Mouse (Mus musculus) testis, adult 2 months (tissue): ENCODE data around the gene Olfr809. TPM values are rescaled to one million over a fixed set of nuclear protein-coding genes. Genes with fewer than 3 reads are reported as not detected.

ENCODE experiments used
- H3K27ac ChIP-seq: fragments of 200-500 bp; 2 replicates; pipeline ENCODE4 v1.5.1; 2012; ENCODE audit warnings: low read depth, low read length; ENCODE audit not compliant: control insufficient read depth, insufficient read depth
- H3K27me3 ChIP-seq: fragments of 200-500 bp; 2 replicates; pipeline ENCODE4 v1.6.1; 2012; ENCODE audit warnings: mild to moderate bottlenecking, low read length, moderate library complexity; ENCODE audit not compliant: control insufficient read depth, insufficient read depth
- H3K36me3 ChIP-seq: fragments of 200-500 bp; 2 replicates; pipeline ENCODE4 v1.6.1; 2012; ENCODE audit warnings: mild to moderate bottlenecking, low read length; ENCODE audit not compliant: control insufficient read depth, insufficient read depth
- H3K4me1 ChIP-seq: fragments of 200-500 bp; 2 replicates; pipeline ENCODE4 v1.6.1; 2012; ENCODE audit warnings: low read length; ENCODE audit not compliant: control insufficient read depth, insufficient read depth
- H3K4me3 ChIP-seq: fragments of 200-500 bp; 2 replicates; pipeline ENCODE4 v1.5.1; 2012; ENCODE audit warnings: low read depth, mild to moderate bottlenecking, low read length, moderate library complexity, mixed read lengths; ENCODE audit not compliant: control insufficient read depth
- CTCF ChIP-seq: fragments of 200-500 bp; IDR thresholded peaks from 2 replicates; pipeline ENCODE4 v1.5.1; 2012; ENCODE audit warnings: low read depth, mild to moderate bottlenecking, inconsistent platforms, low read length, moderate library complexity; ENCODE audit not compliant: control insufficient read depth, insufficient read depth, insufficient replicate concordance
- POLR2A ChIP-seq: fragments of 200-500 bp; IDR thresholded peaks from 2 replicates; pipeline ENCODE4 v1.6.1; 2012; ENCODE audit warnings: low read depth, mild to moderate bottlenecking, inconsistent platforms, low read length, moderate library complexity; ENCODE audit not compliant: control insufficient read depth
- polyA plus RNA-seq: library from polyadenylated mRNA; depleted of rRNA; stranded (reverse); fragments of >200 nt; gene quantifications from 2 replicates; pipeline ENCODE4 v1.2.3, GENCODE M21; 2012; rRNA removed

The Olfr809 gene
- polyA plus RNA-seq: not detected in 2 replicates

- Histone ChIP-seq H3K4me3 (no peak within 1 kb of the TSS), H3K27ac (no peak within 1 kb of the TSS), H3K36me3 (no peaks in the 10 kb centered on the region), H3K27me3 (no peaks in the 10 kb centered on the region), H3K4me1 (no peaks in the 10 kb centered on the region)
- TF ChIP-seq POLR2A (no peak), CTCF (no peak)
Measured at GRCm38 (mm10) chr10:129774338-129774737, at the start of gene Olfr809. TSS of gene Olfr809 (plus strand) at chr10:129774638.

GRCm38 (mm10) chr10:129729275-129729674 lies 45.2 kb upstream of the Olfr809 start, which contains the start of gene Olfr805:
TSS of gene Olfr805 (minus strand) at chr10:129729375.
- Histone ChIP-seq H3K27me3 (no peaks in the 10 kb centered on the region), H3K36me3 (no peaks in the 10 kb centered on the region), H3K4me3 (no peak within 1 kb of the TSS), H3K4me1 (no peaks in the 10 kb centered on the region), H3K27ac (no peak within 1 kb of the TSS)
- TF ChIP-seq POLR2A (no peak), CTCF (no peak)

GRCm38 (mm10) chr10:129741821-129742220 lies 32.6 kb upstream of the Olfr809 start, which contains the start of gene Olfr806:
TSS of gene Olfr806 (minus strand) at chr10:129741921.
- no peaks in the 10 kb centered on the region for H3K4me1 ChIP-seq
- TF ChIP-seq CTCF (no peak), POLR2A (no peak)
- no peak within 1 kb of the TSS for H3K27ac ChIP-seq
- no peak within 1 kb of the TSS for H3K4me3 ChIP-seq
- H3K36me3 ChIP-seq: no peaks in the 10 kb centered on the region
- H3K27me3 ChIP-seq: no peaks in the 10 kb centered on the region

GRCm38 (mm10) chr10:129757693-129758092 lies 16.7 kb upstream of the Olfr809 start, which contains the start of gene Olfr807:
TSS of gene Olfr807 (minus strand) at chr10:129757793.
- no peaks in the 10 kb centered on the region for H3K36me3 ChIP-seq
- no peaks in the 10 kb centered on the region for H3K27me3 ChIP-seq
- H3K4me1 ChIP-seq: no peaks in the 10 kb centered on the region
- no peak within 1 kb of the TSS for H3K4me3 ChIP-seq
- H3K27ac ChIP-seq: no peak within 1 kb of the TSS
- TF ChIP-seq CTCF (no peak), POLR2A (no peak)

GRCm38 (mm10) chr10:129765182-129765581 lies 9.3 kb upstream of the Olfr809 start, which contains the start of gene Olfr808:
TSS of gene Olfr808 (plus strand) at chr10:129765482.
- Histone ChIP-seq H3K4me1 (no peaks in the 10 kb centered on the region), H3K36me3 (no peaks in the 10 kb centered on the region), H3K27ac (no peak within 1 kb of the TSS), H3K27me3 (no peaks in the 10 kb centered on the region), H3K4me3 (no peak within 1 kb of the TSS)
- TF ChIP-seq CTCF: no peak
- no peak for TF ChIP-seq POLR2A

- H3K4me3 ChIP-seq: no peak overlapping the region
- no peaks in the 10 kb centered on the region for H3K27me3 ChIP-seq
- no peak overlapping the region for H3K27ac ChIP-seq
- TF ChIP-seq CTCF (no peak), POLR2A (no peak)
- no peaks in the 10 kb centered on the region for H3K4me1 ChIP-seq
- H3K36me3 ChIP-seq: no peaks in the 10 kb centered on the region
Measured at GRCm38 (mm10) chr10:129778123-129778522, 3.7 kb downstream of the Olfr809 start.

GRCm38 (mm10) chr10:129794817-129795216 lies 20.4 kb downstream of the Olfr809 start, which contains the start of gene Olfr810:
TSS of gene Olfr810 (minus strand) at chr10:129794917.
- Histone ChIP-seq H3K4me1 (no peaks in the 10 kb centered on the region), H3K27ac (no peak within 1 kb of the TSS)
- TF ChIP-seq POLR2A (no peak), CTCF (no peak)

GRCm38 (mm10) chr10:129804296-129804695 lies 29.9 kb downstream of the Olfr809 start, which contains the start of gene Olfr811:
TSS of gene Olfr811 (minus strand) at chr10:129804396.
- Histone ChIP-seq H3K27ac (no peak within 1 kb of the TSS), H3K4me3 (no peak within 1 kb of the TSS), H3K36me3 (no peaks in the 10 kb centered on the region), H3K4me1 (no peaks in the 10 kb centered on the region), H3K27me3 (no peaks in the 10 kb centered on the region)
- TF ChIP-seq CTCF: no peak
- no peak for TF ChIP-seq POLR2A

More at GRCm38 (mm10) chr10:129794817-129795216, 20.4 kb downstream of the Olfr809 start, which contains the start of gene Olfr810:
- H3K27me3 ChIP-seq: no peaks in the 10 kb centered on the region
- no peaks in the 10 kb centered on the region for H3K36me3 ChIP-seq
- no peak within 1 kb of the TSS for H3K4me3 ChIP-seq

Other genes starting within 250 kb of the Olfr809 start
- not detected in 2 replicates for gene Olfr792, start 235.5 kb upstream of the Olfr809 start, polyA plus RNA-seq
- not detected in 2 replicates for gene Olfr794, start 207.0 kb upstream of the Olfr809 start, polyA plus RNA-seq
- gene Olfr796, start 162.1 kb upstream of the Olfr809 start, polyA plus RNA-seq: not detected in 2 replicates
- gene Olfr798, start 146.7 kb upstream of the Olfr809 start, polyA plus RNA-seq: not detected in 2 replicates
- gene Olfr799, start 137.2 kb upstream of the Olfr809 start, polyA plus RNA-seq: not detected in 2 replicates
- gene Olfr800, start 116.9 kb upstream of the Olfr809 start, polyA plus RNA-seq: not detected in 2 replicates
- gene Olfr801, start 100.8 kb upstream of the Olfr809 start, polyA plus RNA-seq: not detected in 2 replicates
- not detected in 2 replicates for gene Olfr802, start 86.5 kb upstream of the Olfr809 start, polyA plus RNA-seq
- not detected in 2 replicates for gene Olfr803, start 80.4 kb upstream of the Olfr809 start, polyA plus RNA-seq
- gene Olfr804, start 71.4 kb upstream of the Olfr809 start, polyA plus RNA-seq: not detected in 2 replicates
- gene Olfr805, start 45.3 kb upstream of the Olfr809 start, polyA plus RNA-seq: 0.04 TPM in 1 of 2 replicates, not detected in the other
- not detected in 2 replicates for gene Olfr806, start 32.7 kb upstream of the Olfr809 start, polyA plus RNA-seq
- gene Olfr807, start 16.8 kb upstream of the Olfr809 start, polyA plus RNA-seq: not detected in 2 replicates
- gene Olfr808, start 9.2 kb upstream of the Olfr809 start, polyA plus RNA-seq: not detected in 2 replicates
- not detected in 2 replicates for gene Olfr810, start 20.3 kb downstream of the Olfr809 start, polyA plus RNA-seq
- not detected in 2 replicates for gene Olfr811, start 29.8 kb downstream of the Olfr809 start, polyA plus RNA-seq
- not detected in 2 replicates for gene Olfr812, start 71.5 kb downstream of the Olfr809 start, polyA plus RNA-seq
- not detected in 2 replicates for gene Olfr813, start 80.7 kb downstream of the Olfr809 start, polyA plus RNA-seq
- gene Olfr814, start 105.2 kb downstream of the Olfr809 start, polyA plus RNA-seq: not detected in 2 replicates
- gene Olfr815, start 131.2 kb downstream of the Olfr809 start, polyA plus RNA-seq: not detected in 2 replicates
- gene Olfr816, start 141.0 kb downstream of the Olfr809 start, polyA plus RNA-seq: not detected in 2 replicates
- gene Olfr818, start 174.5 kb downstream of the Olfr809 start, polyA plus RNA-seq: not detected in 2 replicates
- gene Olfr819, start 192.6 kb downstream of the Olfr809 start, polyA plus RNA-seq: not detected in 2 replicates
- not detected in 2 replicates for gene Olfr247, start 201.5 kb downstream of the Olfr809 start, polyA plus RNA-seq
- not detected in 2 replicates for gene Gm10310, start 210.4 kb downstream of the Olfr809 start, polyA plus RNA-seq
- not detected in 2 replicates for gene Olfr820, start 238.0 kb downstream of the Olfr809 start, polyA plus RNA-seq